In the genomic region with DNA sequence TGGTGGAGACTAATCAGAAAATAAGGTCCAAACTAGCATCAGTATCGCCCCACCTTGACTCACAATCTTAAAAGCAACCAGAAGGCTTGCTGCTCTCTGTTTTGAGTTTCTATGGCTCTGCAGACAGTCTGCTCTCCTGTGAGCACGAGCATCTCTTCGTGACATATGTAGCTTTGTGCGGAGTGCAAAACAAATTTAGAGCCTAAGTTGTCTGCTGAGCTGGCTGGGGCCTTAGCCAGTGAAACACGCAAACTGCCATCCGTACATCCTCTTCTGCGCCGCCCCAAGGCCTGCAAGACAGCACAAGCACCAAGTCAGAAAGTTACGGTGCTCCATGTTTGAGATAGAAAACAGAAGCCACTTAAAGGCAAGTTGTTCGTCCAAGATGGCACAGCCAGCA, we compare ENCODE assay signal across 22 mouse cellular contexts.
DNase-seq lines count a peak whose midpoint lies in the region; ATAC-seq lines count a peak whose summit lies in the region.
"Had no signal": no experiment of that assay in that cellular context is flagged by ENCODE, and none has a peak within 500 bp of the region (broad histone marks: within the 10 kb centered on the region; RNA-seq: fewer than 3 reads in every experiment).

No protein-coding gene starts in this region.

- peaks cover 30% of the 10 kb centered on the region for H3K4me1 ChIP-seq in forebrain, embryonic 16.5 days (replicated peaks; ENCODE audit: control insufficient read depth, insufficient read depth, low read length)
- H3K4me1 ChIP-seq in forebrain, embryonic 11.5 days (replicated peaks; ENCODE audit: control insufficient read depth, insufficient read depth, low read length) = peaks cover 15% of the 10 kb centered on the region; the same call in 1 of the 2 replicates
- H3K4me1 ChIP-seq in midbrain, embryonic 16.5 days (ENCODE audit: control insufficient read depth, insufficient read depth, low read length) = peaks cover 27% of the 10 kb centered on the region
- H3K4me1 ChIP-seq in midbrain, embryonic 10.5 days = peaks cover 56% of the 10 kb centered on the region
- H3K4me1 ChIP-seq in heart, embryonic 12.5 days (replicated peaks) = peaks cover 32% of the 10 kb centered on the region

- no peaks in the 10 kb centered on the region for H3K36me3 ChIP-seq in forebrain, embryonic 16.5 days (ENCODE audit: control insufficient read depth, insufficient read depth)
- H3K36me3 ChIP-seq in forebrain, embryonic 11.5 days (ENCODE audit: control insufficient read depth, insufficient read depth, low read length) = no peaks in the 10 kb centered on the region
- H3K36me3 ChIP-seq in midbrain, embryonic 16.5 days (ENCODE audit: control insufficient read depth, insufficient read depth, low read length) = no peaks in the 10 kb centered on the region
- no peaks in the 10 kb centered on the region for H3K36me3 ChIP-seq in midbrain, embryonic 10.5 days
- H3K36me3 ChIP-seq in heart, embryonic 12.5 days = no peaks in the 10 kb centered on the region
- H3K36me3 ChIP-seq: embryonic facial prominence, embryonic 13.5 days; heart, embryonic 13.5 days; kidney, embryonic 15.5 days; stomach, embryonic 15.5 days had no signal

- no peak for ATAC-seq in forebrain, embryonic 16.5 days
- ATAC-seq in forebrain, embryonic 11.5 days (replicated peaks; ENCODE audit: low FRiP score) = no peak
- no peak for ATAC-seq in midbrain, embryonic 16.5 days
- ATAC-seq in heart, embryonic 12.5 days (ENCODE audit: insufficient number of reproducible peaks, low FRiP score) = no peak
- ATAC-seq: activated CD4-positive, CD25-positive, alpha-beta regulatory T cell, adult 4 months; forebrain, embryonic 13.5 days had no signal

- 87% methylated on average over 10 of the region's 10 CpGs for WGBS in forebrain, embryonic 16.5 days
- WGBS in forebrain, embryonic 11.5 days = 91% methylated on average over 10 of the region's 10 CpGs
- WGBS in midbrain, embryonic 16.5 days = 95% methylated on average over 10 of the region's 10 CpGs
- 95% methylated on average over 10 of the region's 10 CpGs for WGBS in midbrain, embryonic 10.5 days
- WGBS in heart, embryonic 12.5 days = 85% methylated on average over 10 of the region's 10 CpGs

- no peak for DNase-seq in forebrain, embryonic 11.5 days (ENCODE audit: low spot score)
- DNase-seq in midbrain, embryonic 10.5 days (ENCODE audit: low spot score) = no peak
- peak; percentile 68 to 74 for DNase-seq in left cerebral cortex, postnatal 36 days (ENCODE audit: low spot score in 2 of 2)
- DNase-seq in kidney, postnatal 4 days = no peak
- DNase-seq in cerebellum, adult 8-10 months = no peak
- DNase-seq: cerebellum, postnatal 36 days; heart, postnatal 4 days; liver; lung, adult 18-20 months; lung, postnatal 36 days; spleen, adult 18-20 months; thymus, postnatal 36 days had no signal

- intact Hi-C loops in left cerebral cortex, postnatal 36 days (cut with DNase I) = loop anchor here (5.0 kb wide), 2 partner anchors 43 to 72 kb away; a partner anchor contains a TSS

- no peak overlapping the region for H3K4me3 ChIP-seq in forebrain, embryonic 16.5 days (replicated peaks; ENCODE audit: low read length)
- H3K4me3 ChIP-seq in forebrain, embryonic 11.5 days (ENCODE audit: low read depth, low read length) = no peak overlapping the region
- H3K4me3 ChIP-seq in midbrain, embryonic 16.5 days (ENCODE audit: low read depth, low read length) = no peak overlapping the region
- no peak overlapping the region for H3K4me3 ChIP-seq in midbrain, embryonic 10.5 days
- H3K4me3 ChIP-seq in heart, embryonic 12.5 days = no peak overlapping the region
- H3K4me3 ChIP-seq: embryonic facial prominence, embryonic 13.5 days; forebrain, embryonic 13.5 days; heart, embryonic 13.5 days; kidney, embryonic 15.5 days; stomach, embryonic 15.5 days had no signal

- H3K4me2 ChIP-seq in forebrain, embryonic 16.5 days (ENCODE audit: low read length) = no peak overlapping the region
- H3K4me2 ChIP-seq in forebrain, embryonic 11.5 days (ENCODE audit: low read depth, low read length, severe bottlenecking) = no peak overlapping the region
- no peak overlapping the region for H3K4me2 ChIP-seq in midbrain, embryonic 16.5 days (ENCODE audit: low read length)
- H3K4me2 ChIP-seq in heart, embryonic 12.5 days = no peak overlapping the region
- H3K4me2 ChIP-seq: embryonic facial prominence, embryonic 13.5 days; forebrain, embryonic 13.5 days; heart, embryonic 13.5 days; kidney, embryonic 15.5 days; midbrain, embryonic 11.5 days; stomach, embryonic 15.5 days had no signal

- H3K27ac ChIP-seq in forebrain, embryonic 16.5 days (ENCODE audit: low read length) = peak overlapping the region; percentile 32; the same call in 1 of the 2 replicates
- H3K27ac ChIP-seq in forebrain, embryonic 11.5 days (ENCODE audit: low read depth, low read length) = no peak overlapping the region
- 0 out of 2 replicates have a peak overlapping the region, but pooled peaks have one; percentile 37 for H3K27ac ChIP-seq in midbrain, embryonic 16.5 days (ENCODE audit: low read length)
- H3K27ac ChIP-seq in midbrain, embryonic 10.5 days (replicated peaks) = no peak overlapping the region
- H3K27ac ChIP-seq in heart, embryonic 12.5 days (ENCODE audit: poor library complexity, severe bottlenecking) = no peak overlapping the region
- H3K27ac ChIP-seq: embryonic facial prominence, embryonic 13.5 days; forebrain, embryonic 13.5 days; heart, embryonic 13.5 days; kidney, embryonic 15.5 days; stomach, embryonic 15.5 days had no signal

- no peaks in the 10 kb centered on the region for H3K27me3 ChIP-seq in forebrain, embryonic 16.5 days (replicated peaks; ENCODE audit: control insufficient read depth, insufficient read depth, low read length)
- no peaks in the 10 kb centered on the region for H3K27me3 ChIP-seq in forebrain, embryonic 11.5 days (ENCODE audit: control insufficient read depth, insufficient read depth, low read length)
- H3K27me3 ChIP-seq in midbrain, embryonic 16.5 days (ENCODE audit: control insufficient read depth, insufficient read depth, low read depth, low read length) = no peaks in the 10 kb centered on the region
- peaks cover 24% of the 10 kb centered on the region for H3K27me3 ChIP-seq in midbrain, embryonic 10.5 days (ENCODE audit: low read depth, poor library complexity, severe bottlenecking)
- H3K27me3 ChIP-seq in heart, embryonic 12.5 days (replicated peaks) = no peaks in the 10 kb centered on the region
- H3K27me3 ChIP-seq: forebrain, embryonic 13.5 days; heart, embryonic 13.5 days; kidney, embryonic 15.5 days; stomach, embryonic 15.5 days had no signal

- H3K9ac ChIP-seq in forebrain, embryonic 16.5 days (replicated peaks; ENCODE audit: low read depth, low read length) = no peak overlapping the region
- no peak overlapping the region for H3K9ac ChIP-seq in forebrain, embryonic 11.5 days (ENCODE audit: low read length)
- no peak overlapping the region for H3K9ac ChIP-seq in midbrain, embryonic 16.5 days (ENCODE audit: low read depth, low read length)
- no peak overlapping the region for H3K9ac ChIP-seq in heart, embryonic 12.5 days
- H3K9ac ChIP-seq: embryonic facial prominence, embryonic 13.5 days; forebrain, embryonic 13.5 days; heart, embryonic 13.5 days; kidney, embryonic 15.5 days; stomach, embryonic 15.5 days had no signal

- H3K9me3 ChIP-seq in forebrain, embryonic 16.5 days (ENCODE audit: control insufficient read depth, low read length) = no peaks in the 10 kb centered on the region
- H3K9me3 ChIP-seq in forebrain, embryonic 11.5 days (ENCODE audit: control insufficient read depth, low read length) = no peaks in the 10 kb centered on the region
- H3K9me3 ChIP-seq in midbrain, embryonic 16.5 days (replicated peaks; ENCODE audit: control insufficient read depth, low read length, poor library complexity, severe bottlenecking) = no peaks in the 10 kb centered on the region
- no peaks in the 10 kb centered on the region for H3K9me3 ChIP-seq in midbrain, embryonic 10.5 days (replicated peaks)
- H3K9me3 ChIP-seq in heart, embryonic 12.5 days (replicated peaks) = no peaks in the 10 kb centered on the region
- H3K9me3 ChIP-seq: embryonic facial prominence, embryonic 13.5 days; forebrain, embryonic 13.5 days; heart, embryonic 13.5 days; kidney, embryonic 15.5 days; stomach, embryonic 15.5 days had no signal

Comparison
In these comparisons a context has a peak if more than half of its experiments do, and no peak if none do; other contexts are left out.
1. H3K27ac ChIP-seq: peak in forebrain, embryonic 16.5 days (single experiment) and midbrain, embryonic 16.5 days (single experiment); none in forebrain, embryonic 11.5 days (single experiment), midbrain, embryonic 10.5 days (single experiment) and heart, embryonic 12.5 days (single experiment).
2. DNase-seq: peak in left cerebral cortex, postnatal 36 days (2 of 2); none in forebrain, embryonic 11.5 days (single experiment), midbrain, embryonic 10.5 days (single experiment), kidney, postnatal 4 days (0 of 2) and cerebellum, adult 8-10 months (single experiment).